Mouse (Mus musculus) CH12.LX (cell line): Measurements from ENCODE around the gene Ccl7. TPM values are rescaled to one million over a fixed set of nuclear protein-coding genes. Genes with fewer than 3 reads are reported as not detected.

Experiments used
- DNase-seq: peaks from one replicate; pipeline ENCODE4 v3.0.0-alpha.2; 2013; ENCODE audit errors: extremely low read depth
- H3K27ac ChIP-seq: 2 replicates; pipeline ENCODE4 v1.5.1; 2012; ENCODE audit warnings: low read depth, mild to moderate bottlenecking, control low read depth, moderate library complexity; ENCODE audit not compliant: insufficient read depth
- H3K27me3 ChIP-seq: replicated peaks from 2 replicates; pipeline ENCODE3; 2012; ENCODE audit warnings: inconsistent platforms
- H3K36me3 ChIP-seq, 2 experiments: replicated peaks in 1 of 2; 2 replicates each; pipeline versions ENCODE3 to v1.6.1; 2012; ENCODE audit warnings: inconsistent platforms in 1 of 2, low read length in 1 of 2, mild to moderate bottlenecking in 1 of 2, mixed read lengths in 1 of 2, moderate library complexity in 1 of 2; ENCODE audit not compliant: control insufficient read depth in 1 of 2, insufficient read depth in 1 of 2
- H3K4me1 ChIP-seq, 2 experiments: 2 replicates each; pipeline ENCODE4 v1.6.1; 2012; ENCODE audit warnings: inconsistent platforms in 1 of 2, moderate library complexity in 1 of 2; ENCODE audit not compliant: insufficient read depth in 2 of 2, control insufficient read depth in 1 of 2
- H3K4me2 ChIP-seq: 2 replicates; pipeline ENCODE4 v1.6.1; 2012; ENCODE audit warnings: low read depth, mild to moderate bottlenecking, control low read depth; ENCODE audit not compliant: poor library complexity, insufficient read depth, severe bottlenecking
- H3K4me3 ChIP-seq, 3 experiments: fragments of 150-350 bp in 1 of 3; sonication (generic) in 1 of 3; replicated peaks in 1 of 3; 2 replicates each; pipeline versions ENCODE3 to v1.5.1; 2011 to 2012; ENCODE audit warnings: low read depth in 2 of 3, low read length in 2 of 3, mild to moderate bottlenecking in 2 of 3, moderate library complexity in 2 of 3, control low read depth in 1 of 3, improper control_type of control experiment in 1 of 3, inconsistent platforms in 1 of 3, mixed read lengths in 1 of 3; ENCODE audit not compliant: poor library complexity in 1 of 3
- H3K79me2 ChIP-seq: replicated peaks from 2 replicates; pipeline ENCODE4 v1.6.1; 2012; ENCODE audit warnings: mild to moderate bottlenecking, moderate library complexity; ENCODE audit not compliant: control insufficient read depth, poor library complexity, insufficient read depth, severe bottlenecking; ENCODE audit errors: extremely low read depth
- H3K9ac ChIP-seq: 2 replicates; pipeline ENCODE4 v1.6.1; 2012; ENCODE audit warnings: low read depth, mild to moderate bottlenecking, control low read depth, moderate library complexity; ENCODE audit not compliant: insufficient read depth
- H3K9me3 ChIP-seq: replicated peaks from 2 replicates; pipeline ENCODE3; 2012; ENCODE audit warnings: low read length, inconsistent platforms, mixed read lengths
- BHLHE40 ChIP-seq: IDR thresholded peaks from 2 replicates; pipeline ENCODE4 v1.6.1; 2011; ENCODE audit warnings: mild to moderate bottlenecking, low read depth, low read length, improper control_type of control experiment
- CHD1 ChIP-seq: IDR thresholded peaks from 2 replicates; pipeline ENCODE4 v1.6.1; 2012; ENCODE audit warnings: low read depth, low read length, improper control_type of control experiment, inconsistent platforms
- E2F4 ChIP-seq: IDR thresholded peaks from 2 replicates; pipeline ENCODE4 v1.6.1; 2011; ENCODE audit warnings: low read depth, low read length, improper control_type of control experiment; ENCODE audit not compliant: insufficient replicate concordance
- ETS1 ChIP-seq: conservative IDR thresholded peaks from 2 replicates; pipeline ENCODE4 v1.6.1; 2012; ENCODE audit warnings: low read depth, mild to moderate bottlenecking, inconsistent platforms, low read length, improper control_type of control experiment, moderate library complexity
- IRF4 ChIP-seq: IDR thresholded peaks from 2 replicates; pipeline ENCODE4 v1.6.1; 2014; ENCODE audit warnings: low read depth, mild to moderate bottlenecking, inconsistent platforms, low read length, improper control_type of control experiment
- MAFK ChIP-seq: IDR thresholded peaks from 2 replicates; pipeline ENCODE4 v1.6.1; 2011; ENCODE audit warnings: low read length, improper control_type of control experiment; ENCODE audit not compliant: insufficient replicate concordance
- MAZ ChIP-seq: IDR thresholded peaks from 2 replicates; pipeline ENCODE4 v1.6.1; 2012; ENCODE audit warnings: low read depth, mild to moderate bottlenecking, inconsistent platforms, low read length, improper control_type of control experiment, moderate library complexity
- MEF2A ChIP-seq: IDR thresholded peaks from 2 replicates; pipeline ENCODE4 v1.6.1; 2014; ENCODE audit warnings: low read depth, mild to moderate bottlenecking, inconsistent platforms, low read length, improper control_type of control experiment, borderline replicate concordance
- MXI1 ChIP-seq: IDR thresholded peaks from 2 replicates; pipeline ENCODE4 v1.6.1; 2011; ENCODE audit warnings: mild to moderate bottlenecking, low read depth, low read length, improper control_type of control experiment
- MYC ChIP-seq: IDR thresholded peaks from 2 replicates; pipeline ENCODE4 v1.6.1; 2011; ENCODE audit warnings: low read depth, mild to moderate bottlenecking, improper control_type of control experiment, low read length
- NRF1 ChIP-seq: IDR thresholded peaks from 2 replicates; pipeline ENCODE4 v1.6.1; 2014; ENCODE audit warnings: low read depth, mild to moderate bottlenecking, inconsistent platforms, low read length, improper control_type of control experiment, moderate library complexity
- PAX5 ChIP-seq: IDR thresholded peaks from 2 replicates; pipeline ENCODE4 v1.6.1; 2012; ENCODE audit warnings: low read length, inconsistent platforms, mixed read lengths
- POLR2AphosphoS2 ChIP-seq: IDR thresholded peaks from 2 replicates; pipeline ENCODE4 v1.6.1; 2011; ENCODE audit warnings: low read depth, low read length, improper control_type of control experiment
- RAD21 ChIP-seq: IDR thresholded peaks from 2 replicates; pipeline ENCODE4 v1.6.1; 2011; ENCODE audit warnings: low read depth, mild to moderate bottlenecking, low read length, improper control_type of control experiment, moderate library complexity
- RCOR1 ChIP-seq: conservative IDR thresholded peaks from 2 replicates; pipeline ENCODE4 v1.6.1; 2012; ENCODE audit warnings: low read depth, mild to moderate bottlenecking, inconsistent platforms, low read length, improper control_type of control experiment
- UBTF ChIP-seq: IDR thresholded peaks from 2 replicates; pipeline ENCODE4 v1.6.1; 2012; ENCODE audit warnings: low read depth, mild to moderate bottlenecking, inconsistent platforms, low read length, improper control_type of control experiment, moderate library complexity
- USF2 ChIP-seq: conservative IDR thresholded peaks from 2 replicates; pipeline ENCODE4 v1.6.1; 2011; ENCODE audit warnings: low read depth, low read length, improper control_type of control experiment
- ZKSCAN1 ChIP-seq: IDR thresholded peaks from 2 replicates; pipeline ENCODE4 v1.6.1; 2012; ENCODE audit warnings: low read depth, inconsistent platforms, low read length, improper control_type of control experiment, borderline replicate concordance
- ZNF384 ChIP-seq: IDR thresholded peaks from 2 replicates; pipeline ENCODE4 v1.6.1; 2012; ENCODE audit warnings: low read depth, low read length, improper control_type of control experiment, inconsistent platforms
- dilution Hi-C: fragments of 300-500 bp; cut with MboI; formaldehyde crosslinking; loops from 2 replicates; pipeline ENCODE4 v1.14.3; 2020; ENCODE audit warnings: low sequenced_read_pairs; ENCODE audit not compliant: extremely low pct_unique_long_range_greater_than_20kb, extremely low pct_ligation_motif_present
- in situ Hi-C: fragments of 300-500 bp; cut with MboI; formaldehyde crosslinking; loops from 3 replicates; pipeline ENCODE4 v1.14.3; 2019; ENCODE audit warnings: low sequenced_read_pairs, low pct_ligation_motif_present, low pct_unique_long_range_greater_than_20kb, mixed read lengths
- polyA plus RNA-seq: library from polyadenylated mRNA; unstranded; fragments of >175 nt; gene quantifications from 2 replicates; pipeline ENCODE4 v1.2.1, GENCODE M21; 2012; ENCODE audit warnings: low read depth; ENCODE audit not compliant: insufficient read length
- total RNA-seq, 2 experiments: library from RNA; depleted of rRNA; stranded (reverse); fragments of 300-350 nt in 1 of 2; fragments of >200 nt in 1 of 2; gene quantifications; 2 replicates each; pipeline ENCODE4 v1.2.3; 2012 to 2014

Ccl7 gene
- total and polyA plus RNA-seq, 3 experiments: not detected

DNA sequence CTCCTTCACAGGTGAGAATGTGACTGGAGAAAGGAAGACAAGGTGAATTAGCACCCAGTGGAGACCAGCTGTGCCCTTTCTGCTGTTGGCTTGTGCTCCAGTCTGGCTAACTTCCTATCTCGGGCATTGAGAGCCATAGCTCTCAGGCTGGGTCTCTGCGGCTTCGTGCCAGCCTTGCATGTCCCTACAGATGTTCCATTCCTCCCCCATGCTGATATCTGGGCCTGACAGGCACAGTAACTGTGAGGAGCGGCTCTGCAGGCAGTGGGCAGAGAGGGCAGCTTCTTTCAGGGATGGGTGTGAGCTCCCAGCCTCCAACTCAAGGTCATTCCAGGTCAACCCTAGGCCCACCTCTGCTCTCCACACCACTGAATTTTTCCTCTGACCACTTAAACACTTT is 46.0 kb upstream of the Ccl7 start:
- TF ChIP-seq IRF4: no peak
- no peak for TF ChIP-seq BHLHE40
- TF ChIP-seq MXI1: no peak
- TF ChIP-seq MEF2A: no peak
- TF ChIP-seq E2F4: no peak
- TF ChIP-seq ETS1: no peak
- TF ChIP-seq RCOR1: no peak
- no peak for TF ChIP-seq ZNF384
- Histone ChIP-seq H3K36me3 (no peaks in the 10 kb centered on the region), H3K4me1 (peaks cover 0 to under 1% of the 10 kb centered on the region in 2 experiments; a peak in 3 of 4 replicates), H3K79me2 (no peaks in the 10 kb centered on the region), H3K9ac (no peak overlapping the region), H3K27ac (no peak overlapping the region), H3K4me2 (no peak overlapping the region), H3K27me3 (peaks cover 26% of the 10 kb centered on the region), H3K4me3 (no peak overlapping the region), H3K9me3 (peaks cover under 1% of the 10 kb centered on the region)
- DNase-seq: no peak
- dilution Hi-C loops (no loop called here), in situ Hi-C loops (loop anchor here (5.0 kb wide), 1 partner anchor 178 kb away; no protein-coding TSS in a partner anchor)

DNA sequence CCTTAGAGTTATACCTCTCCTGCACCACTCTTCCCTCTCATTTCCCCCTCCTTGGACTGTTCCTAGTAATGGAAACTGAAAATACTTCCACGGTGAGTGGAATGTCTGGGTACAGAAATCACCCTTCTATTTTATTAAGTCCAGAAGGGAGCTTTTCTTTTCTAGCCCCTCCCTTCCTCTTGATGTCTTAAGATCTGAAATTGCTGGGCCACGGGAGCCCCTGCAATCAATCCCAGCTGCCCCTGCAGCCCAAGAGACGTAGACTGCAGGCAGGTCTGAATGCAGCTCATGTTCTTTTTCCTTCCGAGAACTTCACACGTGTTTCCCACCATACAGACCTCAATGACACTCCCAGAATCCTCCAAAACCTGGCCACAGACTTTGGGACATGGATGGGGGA is 44.9 kb upstream of the Ccl7 start:
- no peaks in the 10 kb centered on the region for H3K79me2 ChIP-seq
- H3K27me3 ChIP-seq: peaks cover 20% of the 10 kb centered on the region
- in situ Hi-C loops (no loop called here), dilution Hi-C loops (no loop called here)
- no peak for DNase-seq
- H3K27ac ChIP-seq: no peak overlapping the region
- H3K9me3 ChIP-seq: no peaks in the 10 kb centered on the region
- H3K4me2 ChIP-seq: no peak overlapping the region
- H3K4me3 ChIP-seq: no peak overlapping the region
- TF ChIP-seq MEF2A (no peak), BHLHE40 (no peak), ZNF384 (no peak), NRF1 (no peak), MAZ (no peak), UBTF (no peak), MAFK (no peak), RCOR1 (no peak), PAX5 (no peak), CHD1 (no peak), ETS1 (no peak), USF2 (no peak), IRF4 (no peak), POLR2AphosphoS2 (no peak), ZKSCAN1 (no peak), MYC (no peak), RAD21 (no peak)
- H3K9ac ChIP-seq: no peak overlapping the region
- H3K36me3 ChIP-seq: no peaks in the 10 kb centered on the region
- H3K4me1 ChIP-seq: peaks cover 6 to 12% of the 10 kb centered on the region in 2 experiments
